Mouse (Mus musculus) embryo, embryonic 10.5 days (tissue): ENCODE measurements at regions not wholly inside any gene's neighbourhood (a gene's known extent, or its start where the extent isn't known, plus 50 kb on each side); places are given as distances from the start of the nearest gene placed in this dataset.
"Not testable (repeated sequence)": the region's sequence is repeated elsewhere in the genome, so short reads cannot be mapped to it uniquely, and the experiment has no call there.

Source experiments
- DNase-seq: peaks from one replicate; pipeline ENCODE4 v3.0.0-alpha.2; 2015; ENCODE audit warnings: low spot score

- no peak for DNase-seq
These were observed 57.2 kb downstream of the Foxa2 start for GRCm38 (mm10) chr2:147989616-147990015.

- no peak for DNase-seq
These were observed 58.2 kb downstream of the Foxa2 start for GRCm38 (mm10) chr2:147988586-147988985.

- no peak for DNase-seq
These were observed 61.6 kb downstream of the Foxa2 start for GRCm38 (mm10) chr2:147985261-147985575.

- DNase-seq, result peak; percentile 26
These were observed 62.1 kb downstream of the Foxa2 start for GRCm38 (mm10) chr2:147984547-147985260.

- peak; percentile 63 for DNase-seq
These were observed 65.8 kb downstream of the Foxa2 start for GRCm38 (mm10) chr2:147980929-147981479.

- no peak for DNase-seq
These were observed 66.4 kb downstream of the Foxa2 start for GRCm38 (mm10) chr2:147980408-147980807.

GRCm38 (mm10) chr2:147979660-147980364 is 67.0 kb downstream of the Foxa2 start:
- DNase-seq, result no peak

- no peak for DNase-seq
These were observed 67.8 kb downstream of the Foxa2 start for GRCm38 (mm10) chr2:147979001-147979400.

- no peak for DNase-seq
These were observed 72.0 kb downstream of the Foxa2 start for GRCm38 (mm10) chr2:147974776-147975175.

- peak; percentile 33 for DNase-seq
These were observed 78.1 kb downstream of the Foxa2 start for GRCm38 (mm10) chr2:147968671-147969070.

- no peak for DNase-seq
These were observed 78.8 kb downstream of the Foxa2 start for GRCm38 (mm10) chr2:147967829-147968529.

- DNase-seq, result not testable (repeated sequence)
These were observed 83.5 kb downstream of the Foxa2 start for GRCm38 (mm10) chr2:147963284-147963683.

- no peak for DNase-seq
These were observed 85.1 kb downstream of the Foxa2 start for GRCm38 (mm10) chr2:147961633-147962032.

GRCm38 (mm10) chr2:147954183-147954582 is 92.6 kb downstream of the Foxa2 start:
- peak; percentile 12 for DNase-seq

- DNase-seq, result no peak
These were observed 95.5 kb downstream of the Foxa2 start for GRCm38 (mm10) chr2:147951233-147951632.

- DNase-seq, result no peak
These were observed 102.4 kb downstream of the Foxa2 start for GRCm38 (mm10) chr2:147944171-147945040.

- no peak for DNase-seq
These were observed 104.2 kb downstream of the Foxa2 start for GRCm38 (mm10) chr2:147942591-147942990.

GRCm38 (mm10) chr2:147941319-147941718 is 105.5 kb downstream of the Foxa2 start:
- no peak for DNase-seq

GRCm38 (mm10) chr2:147932494-147932893 is 114.3 kb downstream of the Foxa2 start:
- no peak for DNase-seq

GRCm38 (mm10) chr2:147929031-147929711 is 117.6 kb downstream of the Foxa2 start:
- no peak for DNase-seq
